Mouse (Mus musculus) spleen, adult 10 weeks (tissue): Measurements from ENCODE around the gene BC004004. TPM values are rescaled to one million over a fixed set of nuclear protein-coding genes. Genes with fewer than 3 reads are reported as not detected.

Experiments
- polyA plus RNA-seq: library from polyadenylated mRNA; stranded (reverse); fragments of 350-450 nt; fragmentation: Illumina TruSeq; extraction: RNeasy Lipid Tissue Mini Kit (QIAGEN cat#74804); gene quantifications from one replicate; pipeline ENCODE4 v1.2.3, GENCODE M21; 2015; ENCODE audit warnings: low replicate concordance; ENCODE audit not compliant: insufficient read depth

The BC004004 gene
- polyA plus RNA-seq, result 90.0 TPM

GRCm38 (mm10) chr17:29268682-29269348 is at the start of gene BC004004:
Gene BC004004, plus strand, starts transcription at chr17:29268788.

GRCm38 (mm10) chr17:29237772-29238420 is 30.7 kb upstream of the BC004004 start, which contains the start of gene Cpne5:
Gene Cpne5, minus strand, starts transcription at chr17:29238167.

GRCm38 (mm10) chr17:29263840-29264633 is 4.6 kb upstream of the BC004004 start, which contains the start of gene Ppil1:
Gene Ppil1, minus strand, starts transcription at chr17:29264186.

GRCm38 (mm10) chr17:29317380-29317779 is 48.8 kb downstream of the BC004004 start, which contains the start of gene Pi16:
Gene Pi16, plus strand, starts transcription at chr17:29317680.

GRCm38 (mm10) chr17:29347645-29348256 is 79.2 kb downstream of the BC004004 start, which contains the start of gene Mtch1:
Gene Mtch1, minus strand, starts transcription at chr17:29347934.

GRCm38 (mm10) chr17:29360761-29361221 is 92.2 kb downstream of the BC004004 start, which contains the start of gene Fgd2:
Gene Fgd2, plus strand, starts transcription at chr17:29360914.

Other genes starting within 250 kb of the BC004004 start
- 421 TPM for gene Srsf3, start 236.2 kb upstream of the BC004004 start, polyA plus RNA-seq
- 10.3 TPM for gene Cdkn1a, start 177.8 kb upstream of the BC004004 start, polyA plus RNA-seq
- 2.6 TPM for gene Rab44, start 154.6 kb upstream of the BC004004 start, polyA plus RNA-seq
- 0.93 TPM for gene Cpne5, start 30.6 kb upstream of the BC004004 start, polyA plus RNA-seq
- gene Ppil1, start 4.6 kb upstream of the BC004004 start, polyA plus RNA-seq, result 40.0 TPM
- gene Pi16, start 48.9 kb downstream of the BC004004 start, polyA plus RNA-seq, result 1.7 TPM
- 66.1 TPM for gene Mtch1, start 79.1 kb downstream of the BC004004 start, polyA plus RNA-seq
- 125 TPM for gene Fgd2, start 92.1 kb downstream of the BC004004 start, polyA plus RNA-seq
- gene Pim1, start 222.0 kb downstream of the BC004004 start, polyA plus RNA-seq, result 72.4 TPM